Mouse (Mus musculus) macrophage (primary cell): Measurements from ENCODE around the gene Mitd1. TPM values are rescaled to one million over a fixed set of nuclear protein-coding genes. Genes with fewer than 3 reads are reported as not detected.

Experiments used
- H3K27ac ChIP-seq: fragments of 350-480 bp; formaldehyde crosslinking; 2 replicates; pipeline ENCODE4 v1.9.0; 2021
- H3K36me3 ChIP-seq: fragments of 350-480 bp; formaldehyde crosslinking; 2 replicates; pipeline ENCODE4 v1.9.0; 2021; ENCODE audit errors: inconsistent target
- H3K4me3 ChIP-seq: fragments of 350-480 bp; formaldehyde crosslinking; 2 replicates; pipeline ENCODE4 v1.9.0; 2021; ENCODE audit errors: inconsistent target
- H3K79me2 ChIP-seq: fragments of 350-480 bp; formaldehyde crosslinking; 2 replicates; pipeline ENCODE4 v1.9.0; 2021; ENCODE audit errors: inconsistent target
- WGBS: methylation state at CpG from one replicate; pipeline ENCODE4 v1.1.7; 2026; ENCODE audit warnings: inconsistent platforms; ENCODE audit not compliant: missing documents; 5-methylcytosine and 5-hydroxymethylcytosine counted together
- polyA plus RNA-seq: library from polyadenylated mRNA; stranded (reverse); fragments of 250-400 nt; gene quantifications from 3 replicates; pipeline ENCODE4 v1.2.4, GENCODE M21; 2018; ENCODE audit warnings: inconsistent platforms

The Mitd1 gene
- polyA plus RNA-seq, 1 experiment from 2014 or later: 22.2 TPM

- Histone ChIP-seq H3K27ac (no peak overlapping the region), H3K4me3 (no peak overlapping the region), H3K79me2 (peaks cover 34% of the 10 kb centered on the region), H3K36me3 (peaks cover 68% of the 10 kb centered on the region)
- WGBS: 84% methylated on average over 4 of the region's 4 CpGs
Observed at GRCm38 (mm10) chr1:37883411-37883810, 6.8 kb downstream of the Mitd1 start.

DNA sequence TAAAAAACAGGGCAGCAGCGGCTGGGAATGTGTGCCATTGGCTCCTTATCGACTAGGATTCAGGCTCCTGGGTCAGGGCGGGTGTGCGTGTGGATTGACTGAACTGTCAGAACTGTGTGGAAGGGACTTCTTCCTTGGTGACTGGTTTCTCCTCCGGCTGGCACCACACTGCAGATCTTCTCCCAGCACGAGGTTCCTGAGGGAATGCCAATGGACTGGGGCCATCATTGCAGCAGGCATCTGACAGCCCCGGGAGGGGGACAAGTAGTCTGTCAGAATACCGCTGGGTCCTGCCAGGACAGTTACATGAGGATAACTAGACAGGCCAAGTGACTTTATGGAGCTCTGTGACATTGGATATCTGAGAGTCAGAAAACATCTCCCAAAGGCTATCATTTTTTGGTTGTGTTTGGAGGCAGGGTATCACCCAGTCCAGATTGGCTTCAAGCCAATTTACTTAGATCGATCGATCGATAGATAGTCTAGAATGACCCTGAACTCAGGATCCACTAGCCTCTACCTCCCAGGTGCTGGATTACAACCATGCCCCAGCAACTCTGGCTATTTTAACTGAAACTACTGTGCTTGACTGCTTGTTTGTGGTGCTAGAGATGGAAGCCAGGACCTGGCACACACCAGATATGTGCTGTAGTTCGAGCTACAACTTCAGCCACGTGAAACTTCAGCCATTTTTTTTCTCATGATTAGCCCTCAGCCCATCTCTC lies 12.3 kb downstream of the Mitd1 start:
- H3K36me3 ChIP-seq: peaks cover 63% of the 10 kb centered on the region
- 95% methylated on average over 13 of the region's 13 CpGs for WGBS
- no peak overlapping the region for H3K27ac ChIP-seq
- H3K79me2 ChIP-seq: no peaks in the 10 kb centered on the region
- no peak overlapping the region for H3K4me3 ChIP-seq

DNA sequence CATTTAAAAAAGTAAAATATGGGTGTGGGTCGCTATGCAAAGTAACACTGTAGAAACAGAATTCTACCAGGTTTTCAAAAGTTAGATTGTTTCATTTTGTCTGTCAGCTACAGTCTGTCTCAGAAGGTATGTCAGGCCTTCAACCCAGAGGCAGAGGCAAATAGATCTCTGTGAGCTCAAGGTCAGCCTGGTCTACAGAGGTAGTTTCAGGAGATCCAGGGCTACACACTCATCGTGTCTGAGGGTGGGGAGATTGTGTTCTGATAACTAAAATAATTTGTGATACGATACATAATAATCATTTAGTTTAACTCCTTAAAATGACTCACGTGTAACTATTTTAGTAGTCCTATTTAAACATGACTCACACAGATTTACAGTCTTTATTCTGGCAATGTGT lies 17.1 kb downstream of the Mitd1 start:
- no peaks in the 10 kb centered on the region for H3K79me2 ChIP-seq
- peaks cover 20% of the 10 kb centered on the region for H3K36me3 ChIP-seq
- H3K4me3 ChIP-seq: peak overlapping the region; percentile 75; the same call in 1 of the 2 replicates
- H3K27ac ChIP-seq: no peak overlapping the region
- 84% methylated on average over 4 of the region's 4 CpGs for WGBS

- H3K79me2 ChIP-seq: no peaks in the 10 kb centered on the region
- H3K4me3 ChIP-seq: peak overlapping the region; percentile 75
- no peak overlapping the region for H3K27ac ChIP-seq
- H3K36me3 ChIP-seq: peaks cover 12% of the 10 kb centered on the region
- 3% methylated on average over 32 of the region's 33 CpGs for WGBS
Observed at GRCm38 (mm10) chr1:37872131-37873067, 17.8 kb downstream of the Mitd1 start.

- 29% methylated on average over 7 of the region's 7 CpGs for WGBS
Observed at GRCm38 (mm10) chr1:37871704-37872103, 18.5 kb downstream of the Mitd1 start, which contains the start of gene Lipt1. TSS of gene Lipt1 (plus strand) at chr1:37871738.

DNA sequence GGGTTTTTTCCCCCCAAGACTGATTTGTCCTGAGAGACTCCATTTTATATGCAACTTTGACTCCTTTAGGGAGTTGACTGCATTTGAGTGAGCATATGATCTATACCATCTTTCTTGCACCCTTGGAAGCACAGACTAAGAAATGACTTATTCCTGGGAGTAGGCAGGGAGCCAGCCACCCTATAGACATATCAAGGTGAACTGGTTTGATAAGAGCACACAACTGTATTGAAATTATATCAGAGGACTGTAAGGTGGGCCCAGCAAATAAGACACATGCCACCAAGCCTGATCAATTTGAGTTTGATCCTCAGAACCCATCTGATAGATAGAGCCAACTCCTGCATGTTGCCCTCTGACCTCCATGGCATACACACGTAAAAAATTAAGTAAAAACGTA lies 20.8 kb downstream of the Mitd1 start:
- Histone ChIP-seq H3K36me3 (no peaks in the 10 kb centered on the region), H3K4me3 (no peak overlapping the region), H3K27ac (no peak overlapping the region), H3K79me2 (no peaks in the 10 kb centered on the region)
- 88% methylated on average over 2 of the region's 2 CpGs for WGBS

More at GRCm38 (mm10) chr1:37871704-37872103, 18.5 kb downstream of the Mitd1 start, which contains the start of gene Lipt1:
- Histone ChIP-seq H3K36me3 (peaks cover 10% of the 10 kb centered on the region; the same call in 1 of the 2 replicates), H3K79me2 (no peaks in the 10 kb centered on the region), H3K27ac (no peak within 1 kb of the TSS), H3K4me3 (peak within 1 kb of the TSS; percentile 75)

- Histone ChIP-seq H3K27ac (no peak overlapping the region), H3K36me3 (no peaks in the 10 kb centered on the region), H3K79me2 (peaks cover 4% of the 10 kb centered on the region; the same call in 1 of the 2 replicates), H3K4me3 (no peak overlapping the region)
- 6% methylated on average over 10 of the region's 10 CpGs for WGBS
Observed at GRCm38 (mm10) chr1:37868640-37869039, 21.6 kb downstream of the Mitd1 start.

- H3K79me2 ChIP-seq: peaks cover 12% of the 10 kb centered on the region; the same call in 1 of the 2 replicates
- H3K36me3 ChIP-seq: no peaks in the 10 kb centered on the region
- WGBS: 17% methylated on average over 10 of the region's 10 CpGs
- H3K27ac ChIP-seq: no peak overlapping the region
- no peak overlapping the region for H3K4me3 ChIP-seq
Observed at GRCm38 (mm10) chr1:37867684-37868322, 22.4 kb downstream of the Mitd1 start.

DNA sequence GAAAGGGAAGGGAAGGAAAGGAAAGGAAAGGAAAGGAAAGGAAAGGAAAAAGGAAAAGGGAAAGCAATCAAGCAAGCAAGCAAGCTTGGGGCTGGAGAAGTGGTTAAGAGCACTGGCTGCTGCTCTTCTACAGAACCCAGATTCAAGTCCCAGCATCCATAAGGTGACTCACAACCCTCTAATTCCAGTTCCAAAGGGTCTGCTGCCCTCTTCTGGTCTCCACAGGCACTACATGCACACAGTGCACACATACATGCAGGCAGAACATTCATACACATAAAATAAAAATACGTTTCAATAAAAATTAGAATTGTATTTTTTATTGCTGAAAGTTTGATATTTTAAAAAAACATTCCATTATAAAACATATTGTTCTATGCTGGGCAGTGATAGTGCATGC lies 23.2 kb downstream of the Mitd1 start:
- 100% methylated on average over 1 of the region's 1 CpGs for WGBS
- peaks cover 13% of the 10 kb centered on the region; the same call in 1 of the 2 replicates for H3K79me2 ChIP-seq
- H3K36me3 ChIP-seq: no peaks in the 10 kb centered on the region
- no peak overlapping the region for H3K27ac ChIP-seq
- no peak overlapping the region for H3K4me3 ChIP-seq

DNA sequence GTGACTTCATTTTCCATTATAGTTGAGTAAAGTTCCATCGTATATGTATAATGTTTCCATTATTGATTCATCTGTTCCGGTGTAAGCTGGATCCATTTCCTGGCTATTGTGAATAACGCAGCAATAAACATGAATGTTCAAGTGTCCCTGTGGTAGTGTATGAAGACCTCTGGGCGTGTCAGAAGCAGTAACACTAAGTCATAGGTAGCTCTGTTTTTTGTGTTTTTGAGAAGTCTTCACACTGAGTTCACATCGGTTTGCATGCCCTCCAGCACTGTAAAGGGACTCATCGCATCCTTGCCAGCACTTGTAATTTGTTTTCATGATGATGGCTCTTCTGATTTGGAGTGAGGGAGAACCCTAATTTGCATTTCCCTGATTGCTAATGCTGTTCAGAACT lies 23.9 kb downstream of the Mitd1 start, which contains the start of gene Tsga10:
Gene Tsga10, minus strand, starts transcription at position 144 of the 400 bp plus-strand sequence.
- Histone ChIP-seq H3K27ac (peak within 1 kb of the TSS; percentile 24), H3K79me2 (peaks cover 13% of the 10 kb centered on the region; the same call in 1 of the 2 replicates), H3K4me3 (peak within 1 kb of the TSS; percentile 65), H3K36me3 (no peaks in the 10 kb centered on the region)
- WGBS: 92% methylated on average over 6 of the region's 6 CpGs

DNA sequence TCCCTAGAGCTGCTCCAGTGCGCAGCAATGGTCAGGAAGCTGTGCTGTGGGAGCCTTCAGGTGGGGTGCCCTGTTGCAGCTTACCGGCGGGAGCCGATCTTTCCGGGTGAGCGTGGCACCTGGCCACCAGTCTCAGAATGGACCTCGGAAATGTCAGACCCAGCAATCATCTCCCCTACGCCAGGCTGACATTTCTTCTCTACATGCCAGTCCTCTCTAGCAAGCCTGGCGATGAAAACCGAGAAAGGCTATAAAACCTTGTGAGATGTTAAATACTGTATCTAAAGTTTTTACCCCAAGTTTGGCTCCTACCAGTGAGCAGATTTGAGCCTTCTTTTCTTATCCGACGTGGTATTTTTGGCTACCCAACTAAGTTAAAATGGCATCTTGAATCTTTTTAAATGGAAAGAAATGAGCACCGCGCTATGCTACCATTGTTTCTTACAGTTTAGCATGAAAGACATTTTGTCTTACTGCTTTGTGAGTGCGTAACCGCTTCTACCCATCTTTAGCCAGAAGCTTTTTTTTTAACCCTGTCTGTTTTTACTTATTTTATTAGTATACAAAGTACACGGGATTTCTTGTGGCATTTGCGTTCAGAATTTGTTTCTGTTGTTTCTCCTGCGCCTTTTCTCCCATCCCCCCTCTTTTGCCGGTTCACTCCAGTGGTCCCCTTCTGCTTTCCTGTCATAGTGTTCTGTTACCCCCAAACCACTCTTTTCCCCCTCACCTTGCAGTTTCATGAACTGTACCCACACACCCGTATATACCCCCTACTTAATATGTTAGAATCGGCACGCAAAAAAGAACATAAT lies 24.6 kb downstream of the Mitd1 start:
- WGBS: 14% methylated on average over 23 of the region's 23 CpGs
- H3K79me2 ChIP-seq: peaks cover 13% of the 10 kb centered on the region; the same call in 1 of the 2 replicates
- H3K36me3 ChIP-seq: no peaks in the 10 kb centered on the region
- H3K27ac ChIP-seq: peak overlapping the region; percentile 24
- peak overlapping the region; percentile 65 for H3K4me3 ChIP-seq

GRCm38 (mm10) chr1:37864511-37865400 lies 25.5 kb downstream of the Mitd1 start:
- WGBS: 1% methylated on average over 87 of the region's 90 CpGs
- Histone ChIP-seq H3K79me2 (peaks cover 13% of the 10 kb centered on the region; the same call in 1 of the 2 replicates), H3K4me3 (peak overlapping the region; percentile 65), H3K27ac (peak overlapping the region; percentile 38), H3K36me3 (no peaks in the 10 kb centered on the region)

GRCm38 (mm10) chr1:37850696-37851095 lies 39.5 kb downstream of the Mitd1 start:
- H3K4me3 ChIP-seq: no peak overlapping the region
- 88% methylated on average over 2 of the region's 2 CpGs for WGBS
- no peaks in the 10 kb centered on the region for H3K36me3 ChIP-seq
- H3K79me2 ChIP-seq: no peaks in the 10 kb centered on the region
- H3K27ac ChIP-seq: no peak overlapping the region
